Mouse (Mus musculus) activated CD4-positive, CD25-positive, alpha-beta regulatory T cell, adult 4 months (primary cell): ENCODE data around the gene Gm4131. TPM values are rescaled to one million over a fixed set of nuclear protein-coding genes. Genes with fewer than 3 reads are reported as not detected.

Experiments used
- polyA plus RNA-seq, 2 experiments: library from polyadenylated mRNA; unstranded; fragments of 100-300 nt; shearing (Covaris generic); gene quantifications; one replicate each; pipeline ENCODE4 v1.2.1; 2017

Gm4131 gene
- polyA plus RNA-seq, 2 experiments from 2014 or later, result not detected

Other genes with a start within 250 kb of the Gm4131 start
- gene Gucy1b2, start 110.6 kb downstream of the Gm4131 start, polyA plus RNA-seq, result not detected
- gene Fam124a, start 11.2 kb downstream of the Gm4131 start, polyA plus RNA-seq, result not detected
- not detected for gene Serpine3, start 96.7 kb upstream of the Gm4131 start, polyA plus RNA-seq
- gene Ints6, start 194.2 kb upstream of the Gm4131 start, polyA plus RNA-seq, result 10 to 100 TPM; 14.9 to 20.7 TPM